In the genomic region with DNA sequence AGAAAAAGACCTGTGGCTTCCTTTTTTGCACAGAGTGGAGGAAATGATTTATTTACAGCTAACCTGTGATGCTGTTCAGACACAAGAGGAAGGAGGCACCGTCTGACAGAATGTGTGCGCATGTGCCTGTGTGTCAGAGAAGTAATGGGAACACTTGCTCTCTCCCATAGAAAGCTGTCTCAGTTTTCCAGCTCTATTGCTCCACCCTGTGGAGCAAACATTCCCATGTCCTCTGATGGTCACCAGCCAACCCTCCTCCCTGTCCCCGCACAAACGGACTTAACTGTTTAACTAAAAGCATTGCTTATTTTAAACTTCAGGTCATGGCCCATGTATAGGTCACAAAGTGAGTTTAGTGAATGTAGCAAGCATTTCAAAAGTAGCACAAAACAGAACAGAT, we compare ENCODE assay signal across 8 mouse cellular contexts. TPM values are rescaled to one million over a fixed set of nuclear protein-coding genes. Genes with fewer than 3 reads are reported as not detected.
DNase-seq lines count a peak whose midpoint lies in the region; ATAC-seq and TF ChIP-seq lines count a peak whose summit lies in the region.

No protein-coding gene starts in this region.

- no peaks in the 10 kb centered on the region for H3K4me1 ChIP-seq in hindbrain, embryonic 11.5 days (replicated peaks; ENCODE audit: control insufficient read depth, insufficient read depth, low read length)
- peaks cover 8% of the 10 kb centered on the region for H3K4me1 ChIP-seq in hindbrain, embryonic 10.5 days (replicated peaks)

- H3K4me2 ChIP-seq in hindbrain, embryonic 11.5 days (replicated peaks; ENCODE audit: low read depth, low read length) = no peak overlapping the region

- peak; percentile 78 for TF ChIP-seq CTCF in layer of hippocampus, adult 2 months (conservative IDR thresholded peaks at IDR 0.05)

- H3K4me3 ChIP-seq in hindbrain, embryonic 11.5 days (ENCODE audit: low read depth, low read length) = no peak overlapping the region
- no peak overlapping the region for H3K4me3 ChIP-seq in hindbrain, embryonic 10.5 days
- no peak overlapping the region for H3K4me3 ChIP-seq in layer of hippocampus, adult 2 months

- DNase-seq in hindbrain, embryonic 11.5 days (ENCODE audit: low spot score) = peak; percentile 31
- DNase-seq in hindbrain, embryonic 10.5 days (ENCODE audit: low spot score) = no peak
- peak; percentile 49 for DNase-seq in MN1 (ENCODE audit: low spot score)
- peak; percentile 16 for DNase-seq in cerebellum, adult 11-12 months
- peak; percentile 27 to 41 for DNase-seq in layer of hippocampus, adult 2 months (ENCODE audit: low spot score in 2 of 2)
- DNase-seq in right cerebral cortex, adult 2 months (ENCODE audit: low spot score in 2 of 2) = peak; percentile 58 to 63
- DNase-seq in spleen, postnatal 4 days (ENCODE audit: low spot score in 2 of 2) = no peak

- H3K9me3 ChIP-seq in hindbrain, embryonic 11.5 days (ENCODE audit: control insufficient read depth, low read length) = no peaks in the 10 kb centered on the region
- H3K9me3 ChIP-seq in hindbrain, embryonic 10.5 days = no peaks in the 10 kb centered on the region

- WGBS in hindbrain, embryonic 11.5 days = 66% methylated on average over 4 of the region's 4 CpGs
- 64% methylated on average over 4 of the region's 4 CpGs for WGBS in hindbrain, embryonic 10.5 days

- no peaks in the 10 kb centered on the region for H3K27me3 ChIP-seq in hindbrain, embryonic 11.5 days (ENCODE audit: control insufficient read depth, insufficient read depth, low read length)
- no peaks in the 10 kb centered on the region for H3K27me3 ChIP-seq in hindbrain, embryonic 10.5 days (ENCODE audit: insufficient read depth, poor library complexity, severe bottlenecking)

- no peak overlapping the region for H3K27ac ChIP-seq in hindbrain, embryonic 11.5 days (ENCODE audit: low read depth, low read length)
- H3K27ac ChIP-seq in hindbrain, embryonic 10.5 days = no peak overlapping the region
- peak overlapping the region; percentile 29; the same call in 1 of the 2 replicates for H3K27ac ChIP-seq in layer of hippocampus, adult 2 months

- no peak for ATAC-seq in hindbrain, embryonic 11.5 days (ENCODE audit: low FRiP score)
- ATAC-seq in inflammation-experienced regulatory T-cells, adult 6 months = no peak

- no peaks in the 10 kb centered on the region for H3K36me3 ChIP-seq in hindbrain, embryonic 11.5 days (ENCODE audit: control insufficient read depth, insufficient read depth, low read length)
- H3K36me3 ChIP-seq in hindbrain, embryonic 10.5 days = no peaks in the 10 kb centered on the region

- H3K9ac ChIP-seq in hindbrain, embryonic 11.5 days (ENCODE audit: low read depth, low read length) = no peak overlapping the region

RNA-seq across cellular contexts. Expression of gene Olfr223, which starts 21.0 kb away (rescaled TPM):
- not detected in 2 replicates for polyA plus RNA-seq in hindbrain, embryonic 11.5 days (2014; fragmentation: Nextera tagmentation; extraction: Ambion mirVana)
- not detected in 2 replicates for polyA plus RNA-seq in hindbrain, embryonic 10.5 days (2016; fragmentation: Nextera tagmentation; extraction: Ambion mirVana)
- not detected for total RNA-seq in layer of hippocampus, adult 2 months (2021)
- not detected for polyA plus RNA-seq in inflammation-experienced regulatory T-cells, adult 6 months (2017; shearing (Covaris generic))

RNA-seq across cellular contexts. Expression of gene Olfr222, which starts 38.1 kb away (rescaled TPM):
- polyA plus RNA-seq in hindbrain, embryonic 11.5 days (2014; fragmentation: Nextera tagmentation; extraction: Ambion mirVana) = not detected in 2 replicates
- polyA plus RNA-seq in hindbrain, embryonic 10.5 days (2016; fragmentation: Nextera tagmentation; extraction: Ambion mirVana) = not detected in 2 replicates
- not detected for total RNA-seq in layer of hippocampus, adult 2 months (2021)
- polyA plus RNA-seq in inflammation-experienced regulatory T-cells, adult 6 months (2017; shearing (Covaris generic)) = not detected

RNA-seq across cellular contexts. Expression of gene Mprip, which starts 47.0 kb away (rescaled TPM):
- polyA plus RNA-seq in hindbrain, embryonic 11.5 days (2014; fragmentation: Nextera tagmentation; extraction: Ambion mirVana) = 49.7 and 62.9 TPM in 2 replicates
- 28.6 and 32.2 TPM in 2 replicates for polyA plus RNA-seq in hindbrain, embryonic 10.5 days (2016; fragmentation: Nextera tagmentation; extraction: Ambion mirVana)
- total RNA-seq in layer of hippocampus, adult 2 months (2021) = 100 to 1,000 TPM; 288 to 302 TPM
- 10 to 100 TPM; 16.4 to 27.3 (median 22.0) TPM for polyA plus RNA-seq in inflammation-experienced regulatory T-cells, adult 6 months (2017; shearing (Covaris generic))

Comparison
In these comparisons a context has a peak if more than half of its experiments do, and no peak if none do; other contexts are left out.
1. DNase-seq: peak in hindbrain, embryonic 11.5 days (single experiment), MN1 (single experiment), cerebellum, adult 11-12 months (single experiment), layer of hippocampus, adult 2 months (2 of 2) and right cerebral cortex, adult 2 months (2 of 2); none in hindbrain, embryonic 10.5 days (single experiment) and spleen, postnatal 4 days (0 of 2).